Comparison of ENCODE assay signal across 8 mouse cellular contexts in the genomic region with DNA sequence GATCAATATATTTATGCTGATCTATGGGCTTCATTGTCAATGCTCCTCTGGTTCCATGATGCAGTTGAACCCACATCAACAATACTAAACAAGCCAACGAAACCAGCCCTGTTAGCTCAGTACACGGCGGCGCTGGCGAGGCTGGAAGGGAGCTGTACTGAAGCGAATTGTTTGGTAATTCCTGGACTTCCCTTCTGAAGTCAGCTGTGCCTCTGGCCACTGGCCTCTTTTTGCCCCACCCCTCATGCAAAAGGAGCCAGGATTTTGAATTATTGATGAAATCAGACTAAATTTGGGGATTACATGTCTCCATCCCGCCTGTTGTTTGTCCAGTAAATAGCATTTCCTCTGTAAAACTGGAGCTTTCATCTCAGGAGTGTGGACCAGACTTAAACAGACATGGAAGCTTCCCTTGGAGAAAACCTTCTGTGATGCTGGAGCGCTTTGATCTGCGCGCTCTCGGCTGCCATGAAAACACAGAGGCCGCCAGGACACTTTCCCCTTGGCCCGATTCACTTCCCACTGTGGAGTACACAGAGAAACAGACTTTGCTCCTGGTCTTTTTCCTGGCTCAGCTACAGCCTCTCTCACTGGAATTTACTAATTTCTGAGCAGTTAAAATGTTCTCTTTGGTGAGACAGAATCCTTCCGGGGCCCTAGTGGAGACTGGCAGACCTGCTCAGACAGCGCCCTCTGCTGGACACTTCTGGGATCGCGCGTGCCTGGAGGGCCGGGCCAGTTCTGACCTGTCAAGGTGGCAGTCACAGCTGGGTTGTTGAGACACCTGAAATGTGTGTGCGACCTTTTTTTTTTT.
DNase-seq lines count a peak whose midpoint lies in the region; ATAC-seq and TF ChIP-seq lines count a peak whose summit lies in the region.

No protein-coding gene starts in this region.

- in situ Hi-C loops in ES-E14 (cut with MboI; ENCODE audit: low sequenced_read_pairs in 2 of 2, unreplicated experiment in 2 of 2) = no loop called here

- H3K4me2 ChIP-seq in lung, embryonic 16.5 days (ENCODE audit: low read depth, low read length) = peak overlapping the region; percentile 57

- no peaks in the 10 kb centered on the region for H3K9me3 ChIP-seq in ES-E14 (ENCODE audit: control insufficient read depth, insufficient read depth, low read depth, low read length)
- no peaks in the 10 kb centered on the region for H3K9me3 ChIP-seq in hindbrain, embryonic 10.5 days
- no peaks in the 10 kb centered on the region for H3K9me3 ChIP-seq in lung, embryonic 16.5 days (ENCODE audit: control insufficient read depth, low read length)

- 42% methylated on average over 20 of the region's 20 CpGs for WGBS in hindbrain, embryonic 10.5 days
- 23% methylated on average over 20 of the region's 20 CpGs for WGBS in lung, embryonic 16.5 days

- no peaks in the 10 kb centered on the region for H3K27me3 ChIP-seq in hindbrain, embryonic 10.5 days (ENCODE audit: insufficient read depth, poor library complexity, severe bottlenecking)
- no peaks in the 10 kb centered on the region for H3K27me3 ChIP-seq in lung, embryonic 16.5 days (ENCODE audit: control insufficient read depth, insufficient read depth, low read depth, low read length)

- peak overlapping the region; percentile 17 to 65 for H3K4me3 ChIP-seq in ES-E14 (ENCODE audit: insufficient read depth in 1 of 2, low read depth in 1 of 2, low read length in 2 of 2, poor library complexity in 1 of 2, severe bottlenecking in 1 of 2)
- H3K4me3 ChIP-seq in hindbrain, embryonic 10.5 days = peak overlapping the region; percentile 40
- H3K4me3 ChIP-seq in lung, embryonic 16.5 days (ENCODE audit: low read length) = peak overlapping the region; percentile 43

- no peaks in the 10 kb centered on the region for H3K4me1 ChIP-seq in ES-E14 (ENCODE audit: control insufficient read depth in 2 of 2, insufficient read depth in 2 of 2, low read length in 2 of 2, poor library complexity in 1 of 2)
- H3K4me1 ChIP-seq in hindbrain, embryonic 10.5 days (replicated peaks) = peaks cover 21% of the 10 kb centered on the region
- no peaks in the 10 kb centered on the region for H3K4me1 ChIP-seq in lung, embryonic 16.5 days (replicated peaks; ENCODE audit: control insufficient read depth, insufficient read depth, low read length)

- peak; percentile 64 for DNase-seq in ES-E14 (ENCODE audit: low read depth, low spot score)
- peak; percentile 91 to 97 for DNase-seq in cerebellum, adult 18-20 months
- DNase-seq in hindbrain, embryonic 10.5 days (ENCODE audit: low spot score) = peak; percentile 89
- peak; percentile 73 for DNase-seq in layer of hippocampus, adult 9-11 months
- peak; percentile 93 for DNase-seq in ovary, postnatal 14 days (ENCODE audit: low spot score)
- peak; percentile 88 for DNase-seq in thymus, postnatal 14 days

- 0 out of 2 replicates have a peak overlapping the region, but pooled peaks have one; percentile 38 for H3K9ac ChIP-seq in ES-E14 (ENCODE audit: insufficient read depth, low read depth, low read length, poor library complexity, severe bottlenecking)
- peak overlapping the region; percentile 53; the same call in 1 of the 2 replicates for H3K9ac ChIP-seq in lung, embryonic 16.5 days (ENCODE audit: low read length)

- peak; percentile 69 for ATAC-seq in frontal cortex, adult (ENCODE audit: low TSS enrichment)
- ATAC-seq in lung, embryonic 16.5 days (ENCODE audit: low read depth) = peak; percentile 83

- no peaks in the 10 kb centered on the region for H3K36me3 ChIP-seq in ES-E14 (ENCODE audit: control insufficient read depth, insufficient read depth, low read length, poor library complexity, severe bottlenecking)
- H3K36me3 ChIP-seq in hindbrain, embryonic 10.5 days = no peaks in the 10 kb centered on the region
- no peaks in the 10 kb centered on the region for H3K36me3 ChIP-seq in lung, embryonic 16.5 days (ENCODE audit: control insufficient read depth, insufficient read depth, low read length)

- no peak overlapping the region for H3K27ac ChIP-seq in ES-E14 (ENCODE audit: insufficient read depth, low read depth, low read length, poor library complexity, severe bottlenecking)
- peak overlapping the region; percentile 76; the same call in 1 of the 2 replicates for H3K27ac ChIP-seq in hindbrain, embryonic 10.5 days
- H3K27ac ChIP-seq in lung, embryonic 16.5 days (ENCODE audit: low read length) = peak overlapping the region; percentile 55; the same call in 1 of the 2 replicates

TF ChIP-seq in ES-E14, 5 proteins besides CTCF, POLR2A, EP300 and RAD21:
- no peak for TF ChIP-seq CHD2 (IDR thresholded peaks at IDR 0.05; ENCODE audit: low read depth, low read length)
- peak; percentile 58; the same call in 1 of the 2 replicates for TF ChIP-seq ZC3H11A (IDR thresholded peaks at IDR 0.05; ENCODE audit: borderline replicate concordance, low read depth, low read length)
- 0 out of 2 replicates have a peak, but pooled peaks have one; percentile 65 for TF ChIP-seq ZNF384 (IDR thresholded peaks at IDR 0.05; ENCODE audit: low read depth, low read length)
- no peak for TF ChIP-seq MAFK (IDR thresholded peaks at IDR 0.05; ENCODE audit: insufficient read depth, low read depth, low read length)
